Mouse (Mus musculus) A20 (cell line): Measurements from ENCODE around the gene Utp14a.

Source experiments
- DNase-seq: peaks from one replicate; pipeline ENCODE4 v3.0.0-alpha.2; 2011; ENCODE audit warnings: low read depth, low spot score

Utp14a gene

DNA sequence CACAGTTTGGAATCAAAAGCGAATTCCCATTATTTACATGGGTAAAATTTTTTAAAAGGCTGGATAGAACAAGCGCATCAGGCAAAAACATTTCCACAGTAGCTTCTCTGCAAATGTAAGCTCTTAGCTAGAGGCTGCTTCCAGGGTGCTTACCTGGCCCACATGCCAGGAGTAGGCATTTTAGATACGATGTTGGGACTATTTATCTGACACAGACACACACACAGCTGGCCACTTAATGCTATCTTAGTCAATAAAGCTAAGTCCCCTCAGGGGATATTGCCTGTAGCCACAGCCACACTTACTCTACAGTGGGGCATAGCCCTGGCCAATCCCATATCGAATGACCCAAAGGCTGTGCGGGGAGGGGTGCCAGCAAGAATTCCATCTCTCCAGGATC, 55.1 kb downstream of the Utp14a start:
- DNase-seq: no peak

DNA sequence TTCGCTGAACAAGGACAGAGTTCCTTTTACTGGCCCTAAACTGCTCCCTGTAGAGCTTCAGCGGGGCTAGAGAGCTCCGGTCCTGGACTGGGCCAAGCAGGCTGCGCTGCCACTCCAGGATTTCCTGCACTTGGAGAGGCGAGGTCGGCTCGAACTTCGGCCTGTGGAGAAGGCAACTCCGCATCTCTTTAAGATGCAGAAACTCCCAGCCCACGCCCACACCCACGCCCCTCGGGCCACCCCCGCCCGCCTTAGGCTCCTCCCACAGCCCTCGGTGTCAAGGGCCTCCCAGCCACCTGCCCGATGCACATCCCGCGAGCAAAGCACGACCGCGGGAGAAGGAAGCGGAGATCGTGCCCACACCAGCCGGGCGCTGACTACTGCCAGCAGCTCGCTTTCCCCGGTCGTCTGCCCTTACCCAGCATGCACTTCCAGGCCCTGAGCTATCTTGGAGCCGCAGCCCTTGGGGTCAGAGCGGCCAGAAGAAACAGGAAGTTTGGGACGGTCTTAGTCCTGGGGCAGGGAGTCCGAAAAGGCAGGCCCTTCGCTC, 57.9 kb downstream of the Utp14a start:
- peak; percentile 86 for DNase-seq

GRCm38 (mm10) chrX:48317444-48317843, 60.8 kb downstream of the Utp14a start:
- no peak for DNase-seq

DNA sequence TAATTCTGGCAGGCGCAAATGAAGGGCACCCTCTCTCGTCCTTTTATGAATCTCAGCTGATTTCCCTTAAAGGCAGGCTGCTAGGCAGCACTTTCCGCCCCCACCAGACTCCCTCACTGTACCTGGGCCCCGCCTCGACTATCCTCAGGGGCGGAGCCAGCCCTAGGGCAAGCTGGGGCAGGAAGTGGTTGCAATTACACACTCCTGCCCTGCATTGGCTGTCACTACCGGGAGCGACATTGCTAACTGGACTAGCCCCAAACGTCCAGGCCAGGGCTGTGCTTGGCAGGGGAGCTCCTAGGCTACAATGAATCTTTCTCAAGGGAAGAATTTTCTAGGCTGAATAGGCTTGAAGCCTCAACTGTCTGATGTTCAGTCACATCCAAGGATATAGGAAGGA, 61.5 kb downstream of the Utp14a start:
- peak; percentile 67 for DNase-seq
